Mouse (Mus musculus): ENCODE measurements around the gene Gldn. TPM values are rescaled to one million over a fixed set of nuclear protein-coding genes. Genes with fewer than 3 reads are reported as not detected.

The Gldn gene
- total RNA-seq, 2 experiments from 2014 or later, result 0.11 TPM; not detected in 1

Other genes starting within 250 kb of the Gldn start
- gene Tnfaip8l3, start 218.1 kb upstream of the Gldn start, total RNA-seq (2021), result under 1 TPM; 0.36 to 0.47 TPM
- not detected for gene Cyp19a1, start 18.4 kb upstream of the Gldn start, total RNA-seq (2021)
- gene Dmxl2, start 215.1 kb downstream of the Gldn start, total RNA-seq (2021), result 10 to 100 TPM; 21.2 to 24.5 TPM

All from heart, postnatal 4 days (tissue).